Mouse (Mus musculus): Measurements from ENCODE around the gene Naa25.

Gene Naa25

GRCm38 (mm10) chr5:121392667-121393380 lies 4.9 kb upstream of the Naa25 start:
- DNase-seq (ENCODE audit: low read depth, low spot score): no peak

- DNase-seq (ENCODE audit: low read depth, low spot score): no peak
Measured at GRCm38 (mm10) chr5:121393402-121393801, 4.3 kb upstream of the Naa25 start.

- DNase-seq (ENCODE audit: low read depth, low spot score): no peak
Measured at GRCm38 (mm10) chr5:121395621-121396020, 2.1 kb upstream of the Naa25 start.

- no peak for DNase-seq (ENCODE audit: low read depth, low spot score)
Measured at GRCm38 (mm10) chr5:121398146-121398964, 619 bp downstream of the Naa25 start.

GRCm38 (mm10) chr5:121398965-121399462 lies 1.3 kb downstream of the Naa25 start:
- no peak for DNase-seq (ENCODE audit: low read depth, low spot score)

GRCm38 (mm10) chr5:121399540-121399939 lies 1.8 kb downstream of the Naa25 start:
- no peak for DNase-seq (ENCODE audit: low read depth, low spot score)

- DNase-seq (ENCODE audit: low read depth, low spot score): no peak
Measured at GRCm38 (mm10) chr5:121400064-121400463, 2.3 kb downstream of the Naa25 start.

GRCm38 (mm10) chr5:121400849-121401248 lies 3.1 kb downstream of the Naa25 start:
- no peak for DNase-seq (ENCODE audit: low read depth, low spot score)

- no peak for DNase-seq (ENCODE audit: low read depth, low spot score)
Measured at GRCm38 (mm10) chr5:121407856-121408255, 10.1 kb downstream of the Naa25 start.

GRCm38 (mm10) chr5:121410975-121411374 lies 13.2 kb downstream of the Naa25 start:
- no peak for DNase-seq (ENCODE audit: low read depth, low spot score)

- DNase-seq (ENCODE audit: low read depth, low spot score): no peak
Measured at GRCm38 (mm10) chr5:121420721-121421120, 23.0 kb downstream of the Naa25 start.

GRCm38 (mm10) chr5:121422787-121423186 lies 25.1 kb downstream of the Naa25 start:
- no peak for DNase-seq (ENCODE audit: low read depth, low spot score)

- DNase-seq (ENCODE audit: low read depth, low spot score): no peak
Measured at GRCm38 (mm10) chr5:121423297-121423696, 25.6 kb downstream of the Naa25 start.

GRCm38 (mm10) chr5:121428954-121429353 lies 31.2 kb downstream of the Naa25 start:
- DNase-seq (ENCODE audit: low read depth, low spot score): no peak

GRCm38 (mm10) chr5:121438131-121438530 lies 40.4 kb downstream of the Naa25 start:
- no peak for DNase-seq (ENCODE audit: low read depth, low spot score)

GRCm38 (mm10) chr5:121438756-121439155 lies 41.0 kb downstream of the Naa25 start:
- DNase-seq (ENCODE audit: low read depth, low spot score): no peak

GRCm38 (mm10) chr5:121443548-121443947 lies 45.8 kb downstream of the Naa25 start:
- no peak for DNase-seq (ENCODE audit: low read depth, low spot score)

GRCm38 (mm10) chr5:121444870-121445269 lies 47.1 kb downstream of the Naa25 start:
- no peak for DNase-seq (ENCODE audit: low read depth, low spot score)

GRCm38 (mm10) chr5:121448450-121448849 lies 50.7 kb downstream of the Naa25 start:
- no peak for DNase-seq (ENCODE audit: low read depth, low spot score)

- DNase-seq (ENCODE audit: low read depth, low spot score): no peak
Measured at GRCm38 (mm10) chr5:121449976-121450375, 52.2 kb downstream of the Naa25 start.

- no peak for DNase-seq (ENCODE audit: low read depth, low spot score)
Measured at GRCm38 (mm10) chr5:121450476-121450875, 52.7 kb downstream of the Naa25 start.

- DNase-seq (ENCODE audit: low read depth, low spot score): no peak
Measured at GRCm38 (mm10) chr5:121451203-121451602, 53.5 kb downstream of the Naa25 start.

- DNase-seq (ENCODE audit: low read depth, low spot score): no peak
Measured at GRCm38 (mm10) chr5:121451644-121452025, 53.9 kb downstream of the Naa25 start, which contains the start of gene Tmem116. TSS of gene Tmem116 (plus strand) at chr5:121451893.

Data from retina, adult 2 months (tissue).